Mouse (Mus musculus) stomach, postnatal 0 days (tissue): ENCODE results near the gene Ccnd3. TPM values are rescaled to one million over a fixed set of nuclear protein-coding genes. Genes with fewer than 3 reads are reported as not detected.
A peak's percentile ranks its signal among the peaks of the same experiment; 100 is the strongest.
"Not testable (repeated sequence)": the region's sequence is repeated elsewhere in the genome, so short reads cannot be mapped to it uniquely, and the experiment has no call there.

ENCODE experiments used
- ATAC-seq: fragments of 200-750 bp; cut with Nextera tagmentation; 2 replicates; pipeline ENCODE4 v1.8.0; 2017; ENCODE audit not compliant: low FRiP score, low TSS enrichment
- DNase-seq: peaks from one replicate; pipeline ENCODE4 v3.0.0-alpha.2; 2016; ENCODE audit warnings: low spot score
- H3K27ac ChIP-seq: fragments of 300-500 bp; sonication (generic); replicated peaks from 2 replicates; pipeline ENCODE4 v1.5.1; 2014; ENCODE audit warnings: mild to moderate bottlenecking, control low read depth
- H3K27me3 ChIP-seq: fragments of 300-500 bp; sonication (generic); 2 replicates; pipeline ENCODE4 v1.6.1; 2014; ENCODE audit warnings: low read length; ENCODE audit not compliant: control insufficient read depth, insufficient read depth
- H3K36me3 ChIP-seq: fragments of 300-500 bp; sonication (generic); 2 replicates; pipeline ENCODE4 v1.6.1; 2014; ENCODE audit warnings: low read length, mixed read lengths; ENCODE audit not compliant: control insufficient read depth, insufficient read depth
- H3K4me1 ChIP-seq: fragments of 300-500 bp; sonication (generic); replicated peaks from 2 replicates; pipeline ENCODE4 v1.6.1; 2014; ENCODE audit warnings: antibody characterized with exemption; ENCODE audit not compliant: control insufficient read depth, insufficient read depth
- H3K4me2 ChIP-seq: fragments of 300-500 bp; sonication (generic); replicated peaks from 2 replicates; pipeline ENCODE4 v1.6.1; 2014; ENCODE audit warnings: low read depth, mild to moderate bottlenecking, control low read depth, moderate library complexity
- H3K4me3 ChIP-seq: fragments of 300-500 bp; sonication (generic); 2 replicates; pipeline ENCODE4 v1.5.1; 2014; ENCODE audit warnings: low read depth, low read length, control low read depth
- H3K9ac ChIP-seq: fragments of 300-500 bp; sonication (generic); 2 replicates; pipeline ENCODE4 v1.6.1; 2014; ENCODE audit warnings: mild to moderate bottlenecking, low read length, control low read depth, mixed read lengths
- H3K9me3 ChIP-seq: fragments of 300-500 bp; sonication (generic); 2 replicates; pipeline ENCODE4 v1.6.1; 2016; ENCODE audit warnings: low read length; ENCODE audit not compliant: control insufficient read depth
- CTCF ChIP-seq: IDR thresholded peaks from 2 replicates; pipeline ENCODE4 v1.5.1; 2016; ENCODE audit warnings: antibody characterized with exemption, low read depth, mild to moderate bottlenecking, moderate library complexity
- EP300 ChIP-seq: optimal IDR thresholded peaks from 2 replicates; pipeline ENCODE3; 2016; ENCODE audit warnings: antibody characterized with exemption
- WGBS: fragments of 180-500 bp; shearing (Covaris S2); extraction: QIAGEN DNeasy Blood & Tissue Kit; methylation state at CpG from one replicate; pipeline ENCODE4 v1.1.7; 2014; 5-methylcytosine and 5-hydroxymethylcytosine counted together
- polyA plus RNA-seq: library from polyadenylated mRNA; unstranded; fragments of >200 nt; fragmentation: Nextera tagmentation; extraction: Ambion mirVana; gene quantifications from 2 replicates; pipeline ENCODE4 v1.2.1, GENCODE M21; 2015

Ccnd3 gene
- polyA plus RNA-seq, 1 experiment from 2014 or later = 219 TPM

GRCm38 (mm10) chr17:47617605-47618307 is 112.9 kb downstream of the Ccnd3 start:
- TF ChIP-seq EP300 (no peak), CTCF (no peak)
- Histone ChIP-seq H3K4me2 (no peak overlapping the region), H3K4me1 (no peaks in the 10 kb centered on the region), H3K4me3 (no peak overlapping the region), H3K27ac (no peak overlapping the region), H3K36me3 (peaks cover 28% of the 10 kb centered on the region), H3K27me3 (no peaks in the 10 kb centered on the region), H3K9ac (no peak overlapping the region), H3K9me3 (no peaks in the 10 kb centered on the region)
- no peak for ATAC-seq
- WGBS = 91% methylated on average over 9 of the region's 9 CpGs
- no peak for DNase-seq

- H3K4me2 ChIP-seq = no peak overlapping the region
- no peaks in the 10 kb centered on the region for H3K9me3 ChIP-seq
- ATAC-seq (no peak), DNase-seq (no peak)
- H3K27me3 ChIP-seq = no peaks in the 10 kb centered on the region
- no peak overlapping the region for H3K27ac ChIP-seq
- no peak overlapping the region for H3K4me3 ChIP-seq
- no peak overlapping the region for H3K9ac ChIP-seq
- peaks cover 34% of the 10 kb centered on the region for H3K36me3 ChIP-seq
- no peaks in the 10 kb centered on the region for H3K4me1 ChIP-seq
- WGBS = 79% methylated on average over 13 of the region's 13 CpGs
- TF ChIP-seq CTCF = no peak
- TF ChIP-seq EP300 = no peak
These were observed 113.9 kb downstream of the Ccnd3 start for GRCm38 (mm10) chr17:47618556-47619311.

GRCm38 (mm10) chr17:47622912-47623554 is 118.2 kb downstream of the Ccnd3 start:
- Histone ChIP-seq H3K9me3 (no peaks in the 10 kb centered on the region), H3K4me1 (no peaks in the 10 kb centered on the region), H3K36me3 (peaks cover 31% of the 10 kb centered on the region), H3K9ac (no peak overlapping the region), H3K27ac (no peak overlapping the region), H3K4me3 (no peak overlapping the region), H3K27me3 (no peaks in the 10 kb centered on the region), H3K4me2 (no peak overlapping the region)
- ATAC-seq (no peak), DNase-seq (no peak)
- TF ChIP-seq EP300 = no peak
- no peak for TF ChIP-seq CTCF
- WGBS = 93% methylated on average over 14 of the region's 14 CpGs

GRCm38 (mm10) chr17:47624572-47624971 is 119.7 kb downstream of the Ccnd3 start:
- not testable (repeated sequence) for ATAC-seq, H3K9ac ChIP-seq, DNase-seq, H3K4me1 ChIP-seq, H3K9me3 ChIP-seq, H3K27me3 ChIP-seq, H3K4me3 ChIP-seq, H3K27ac ChIP-seq, H3K4me2 ChIP-seq
- 93% methylated on average over 5 of the region's 5 CpGs for WGBS
- peak; percentile 18; the same call in 1 of the 2 replicates for TF ChIP-seq CTCF
- H3K36me3 ChIP-seq = peaks cover 26% of the 10 kb centered on the region

- WGBS = 97% methylated on average over 2 of the region's 2 CpGs
- no peak for TF ChIP-seq EP300
- DNase-seq (no peak), ATAC-seq (no peak)
- no peak overlapping the region for H3K4me2 ChIP-seq
- no peak overlapping the region for H3K27ac ChIP-seq
- no peaks in the 10 kb centered on the region for H3K27me3 ChIP-seq
- H3K9ac ChIP-seq = no peak overlapping the region
- H3K9me3 ChIP-seq = no peaks in the 10 kb centered on the region
- H3K4me3 ChIP-seq = no peak overlapping the region
- H3K36me3 ChIP-seq = peaks cover 22% of the 10 kb centered on the region
- no peaks in the 10 kb centered on the region for H3K4me1 ChIP-seq
These were observed 120.2 kb downstream of the Ccnd3 start for GRCm38 (mm10) chr17:47625088-47625487.

- Histone ChIP-seq H3K36me3 (peaks cover 22% of the 10 kb centered on the region), H3K4me2 (no peak overlapping the region), H3K27ac (no peak overlapping the region), H3K4me1 (peaks cover 3% of the 10 kb centered on the region; the same call in 1 of the 2 replicates), H3K27me3 (no peaks in the 10 kb centered on the region), H3K9me3 (no peaks in the 10 kb centered on the region), H3K9ac (no peak overlapping the region), H3K4me3 (no peak overlapping the region)
- no peak for ATAC-seq
- DNase-seq = no peak
- WGBS = 81% methylated on average over 5 of the region's 5 CpGs
- TF ChIP-seq EP300 (no peak), CTCF (no peak)
These were observed 121.2 kb downstream of the Ccnd3 start for GRCm38 (mm10) chr17:47626031-47626430.
